Mouse (Mus musculus) limb, embryonic 12.5 days (tissue): ENCODE data around the gene Faf1. TPM values are rescaled to one million over a fixed set of nuclear protein-coding genes. Genes with fewer than 3 reads are reported as not detected.

Experiments used
- ATAC-seq: fragments of 200-750 bp; cut with Nextera tagmentation; 2 replicates; pipeline ENCODE4 v1.8.0; 2017; ENCODE audit warnings: low read depth, moderate TSS enrichment; ENCODE audit not compliant: insufficient number of reproducible peaks, insufficient read depth, low FRiP score, low TSS enrichment
- H3K27ac ChIP-seq: fragments of 300-500 bp; sonication (generic); 2 replicates; pipeline ENCODE4 v1.5.1; 2016; ENCODE audit warnings: mild to moderate bottlenecking, moderate library complexity
- H3K27me3 ChIP-seq: fragments of 300-500 bp; sonication (generic); 2 replicates; pipeline ENCODE4 v1.6.1; 2016; ENCODE audit warnings: mild to moderate bottlenecking, moderate library complexity
- H3K36me3 ChIP-seq: fragments of 300-500 bp; sonication (generic); 2 replicates; pipeline ENCODE4 v1.6.1; 2016; ENCODE audit warnings: mild to moderate bottlenecking, moderate library complexity
- H3K4me1 ChIP-seq: fragments of 300-500 bp; sonication (generic); replicated peaks from 2 replicates; pipeline ENCODE4 v1.6.1; 2016
- H3K4me2 ChIP-seq: fragments of 300-500 bp; sonication (generic); 2 replicates; pipeline ENCODE4 v1.6.1; 2016; ENCODE audit warnings: mild to moderate bottlenecking, moderate library complexity
- H3K4me3 ChIP-seq: fragments of 300-500 bp; sonication (generic); replicated peaks from 2 replicates; pipeline ENCODE4 v1.5.1; 2016; ENCODE audit warnings: mild to moderate bottlenecking
- H3K9ac ChIP-seq: fragments of 300-500 bp; sonication (generic); replicated peaks from 2 replicates; pipeline ENCODE4 v1.6.1; 2016; ENCODE audit warnings: mild to moderate bottlenecking, moderate library complexity
- H3K9me3 ChIP-seq: fragments of 300-500 bp; sonication (generic); 2 replicates; pipeline ENCODE4 v1.6.1; 2016; ENCODE audit warnings: mild to moderate bottlenecking, moderate library complexity
- WGBS: fragments of 180-500 bp; shearing (Covaris S2); methylation state at CpG from one replicate; pipeline ENCODE4 v1.1.7; 2016; 5-methylcytosine and 5-hydroxymethylcytosine counted together
- polyA plus RNA-seq: library from polyadenylated mRNA; unstranded; fragments of >200 nt; fragmentation: Nextera tagmentation; extraction: Ambion mirVana; gene quantifications from 2 replicates; pipeline ENCODE4 v1.2.1, GENCODE M21; 2016

Gene Faf1
- polyA plus RNA-seq, 1 experiment from 2014 or later = 33.3 TPM

- H3K4me3 ChIP-seq = no peak overlapping the region
- 3% methylated on average over 18 of the region's 20 CpGs for WGBS
- no peak overlapping the region for H3K4me2 ChIP-seq
- peaks cover 15% of the 10 kb centered on the region for H3K4me1 ChIP-seq
- no peak overlapping the region for H3K9ac ChIP-seq
- no peak for ATAC-seq
- H3K27me3 ChIP-seq = peaks cover 86% of the 10 kb centered on the region
- no peaks in the 10 kb centered on the region for H3K9me3 ChIP-seq
- H3K27ac ChIP-seq = no peak overlapping the region
- H3K36me3 ChIP-seq = no peaks in the 10 kb centered on the region
Measured at GRCm38 (mm10) chr4:109987560-109988362, 311.4 kb downstream of the Faf1 start.

DNA sequence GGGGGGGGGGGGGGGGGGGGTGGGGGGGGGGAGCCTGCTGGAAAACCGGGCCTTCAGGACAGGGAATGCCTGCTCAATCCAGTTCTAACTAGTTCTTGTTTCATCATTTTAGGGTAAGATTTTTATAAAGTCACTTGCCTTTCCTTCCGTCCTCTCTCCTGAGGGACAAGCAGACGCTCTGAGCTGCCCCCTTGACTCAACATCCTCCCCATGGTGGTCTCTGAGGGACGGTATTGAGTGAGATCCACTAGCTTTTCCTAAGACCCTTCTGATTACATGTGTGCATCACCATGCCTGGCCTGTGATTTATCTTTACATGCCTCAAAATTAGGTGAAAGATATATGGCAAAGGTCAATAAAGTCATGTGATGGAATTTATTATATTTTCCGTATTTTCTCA lies 312.0 kb downstream of the Faf1 start:
- peaks cover 14% of the 10 kb centered on the region for H3K4me1 ChIP-seq
- no peak overlapping the region for H3K4me2 ChIP-seq
- H3K27me3 ChIP-seq = peaks cover 82% of the 10 kb centered on the region
- H3K36me3 ChIP-seq = no peaks in the 10 kb centered on the region
- no peak overlapping the region for H3K27ac ChIP-seq
- no peak overlapping the region for H3K9ac ChIP-seq
- no peak for ATAC-seq
- no peaks in the 10 kb centered on the region for H3K9me3 ChIP-seq
- no peak overlapping the region for H3K4me3 ChIP-seq
- WGBS = 6% methylated on average over 5 of the region's 5 CpGs

DNA sequence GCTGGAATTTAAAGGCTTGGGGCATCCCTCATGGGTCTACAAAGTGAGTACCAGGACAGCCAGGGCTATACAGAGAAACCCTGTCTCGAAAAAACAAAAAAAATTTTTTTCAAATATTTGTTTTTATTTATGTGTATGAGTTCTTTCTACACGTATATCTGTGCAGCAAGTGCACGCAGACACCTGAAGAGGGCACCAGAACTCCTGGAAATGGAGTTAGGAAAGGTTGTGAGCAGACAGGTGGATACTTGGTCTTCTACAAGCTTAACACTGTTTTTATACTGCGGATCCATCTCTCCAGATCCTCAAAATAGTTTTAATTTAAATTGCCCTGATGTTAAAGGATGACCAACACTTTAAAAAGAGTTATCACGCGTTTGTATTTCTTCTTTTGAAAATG lies 312.8 kb downstream of the Faf1 start:
- 32% methylated on average over 6 of the region's 6 CpGs for WGBS
- no peaks in the 10 kb centered on the region for H3K36me3 ChIP-seq
- no peak overlapping the region for H3K4me2 ChIP-seq

DNA sequence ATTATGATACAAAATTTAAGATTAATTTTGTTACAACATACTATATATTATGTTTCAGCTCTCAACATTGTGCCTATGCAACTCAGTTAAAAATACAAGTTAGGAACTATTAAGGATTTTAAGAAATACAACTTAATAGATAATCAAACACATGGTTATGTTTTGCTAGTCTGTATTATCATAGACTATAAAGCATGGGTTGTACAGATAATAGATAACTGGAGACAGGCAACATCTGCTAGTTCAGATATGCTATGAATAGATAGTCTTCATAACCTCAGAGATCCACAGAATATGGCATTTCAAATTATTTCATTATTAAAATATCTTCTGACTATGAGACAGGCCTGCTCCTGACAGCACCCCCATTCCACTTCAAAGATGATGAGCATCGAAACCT lies 329.7 kb downstream of the Faf1 start:
- ATAC-seq = no peak
- no peaks in the 10 kb centered on the region for H3K9me3 ChIP-seq
- no peaks in the 10 kb centered on the region for H3K36me3 ChIP-seq
- no peak overlapping the region for H3K4me2 ChIP-seq
- no peak overlapping the region for H3K4me3 ChIP-seq
- no peak overlapping the region for H3K9ac ChIP-seq
- H3K27ac ChIP-seq = no peak overlapping the region
- no peaks in the 10 kb centered on the region for H3K27me3 ChIP-seq
- WGBS = 100% methylated on average over 1 of the region's 1 CpGs
- H3K4me1 ChIP-seq = no peaks in the 10 kb centered on the region

More for the DNA sequence above, 312.8 kb downstream of the Faf1 start:
- 0 out of 2 replicates have a peak, but pooled peaks cover 6% of the 10 kb centered on the region for H3K4me1 ChIP-seq
- H3K27me3 ChIP-seq = peaks cover 82% of the 10 kb centered on the region
- no peak for ATAC-seq
- H3K9me3 ChIP-seq = no peaks in the 10 kb centered on the region
- no peak overlapping the region for H3K27ac ChIP-seq
- H3K4me3 ChIP-seq = no peak overlapping the region
- no peak overlapping the region for H3K9ac ChIP-seq

Other genes starting within 250 kb of the Faf1 start
- gene Rnf11, start 191.9 kb upstream of the Faf1 start, polyA plus RNA-seq = 44.3 and 45.9 TPM in 2 replicates
- not detected in 2 replicates for gene 4930522H14Rik, start 145.3 kb upstream of the Faf1 start, polyA plus RNA-seq
- 3.3 TPM in 2 replicates for gene Cdkn2c, start 9.4 kb upstream of the Faf1 start, polyA plus RNA-seq